Mouse (Mus musculus): ENCODE data around the gene Mr1. TPM values are rescaled to one million over a fixed set of nuclear protein-coding genes. Genes with fewer than 3 reads are reported as not detected.
A peak's percentile ranks its signal among the peaks of the same experiment; 100 is the strongest.

Mr1 gene
- polyA plus RNA-seq, 1 experiment: 0.66 TPM

DNA sequence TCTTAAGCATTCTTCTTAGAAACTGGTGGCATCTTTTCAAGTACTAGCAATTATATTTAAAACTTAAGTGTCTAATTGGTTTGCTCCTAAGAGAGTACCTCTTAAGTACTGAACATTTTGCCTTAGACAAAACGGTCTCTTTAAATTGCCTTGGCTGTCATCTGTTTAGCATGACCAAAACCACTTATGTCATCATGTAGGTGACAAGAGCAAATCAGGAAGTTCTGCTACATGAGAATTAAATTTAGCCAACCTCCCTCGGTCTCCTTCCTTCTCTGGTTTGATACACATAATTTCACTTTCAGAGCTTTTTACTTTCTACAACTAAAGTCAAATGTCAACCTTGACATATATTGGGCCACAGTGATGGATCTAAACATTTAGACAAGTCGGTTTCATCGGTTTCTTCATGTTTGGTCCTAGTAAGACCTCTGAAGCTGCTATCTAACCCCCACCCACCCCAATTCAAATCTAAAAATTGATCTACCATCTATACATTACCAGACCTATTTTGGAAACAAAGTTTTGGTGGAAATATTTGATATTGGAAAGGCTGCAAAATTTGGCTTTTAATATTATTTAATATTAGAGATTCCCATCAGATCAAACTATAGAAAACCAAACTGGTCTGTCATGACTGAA, 49.9 kb downstream of the Mr1 start:
- Histone ChIP-seq H3K27ac (ENCODE audit: insufficient read depth, low read depth, low read length) (no peak overlapping the region), H3K4me3 (ENCODE audit: low read depth, low read length) (no peak overlapping the region), H3K36me3 (ENCODE audit: control insufficient read depth, insufficient read depth, low read length) (0 out of 2 replicates have a peak, but pooled peaks cover 1% of the 10 kb centered on the region), H3K4me1 (ENCODE audit: control insufficient read depth, insufficient read depth, insufficient read length, low read length) (peaks cover 23% of the 10 kb centered on the region), H3K27me3 (ENCODE audit: control insufficient read depth, insufficient read depth, low read length) (no peaks in the 10 kb centered on the region)
- no peak for TF ChIP-seq CTCF (IDR thresholded peaks at IDR 0.05; ENCODE audit: extremely low read depth, insufficient read length, insufficient replicate concordance, low read depth, low read length)
- TF ChIP-seq POLR2A (IDR thresholded peaks at IDR 0.05; ENCODE audit: low read depth, low read length): no peak
- WGBS: 59% methylated on average over 4 of the region's 4 CpGs

DNA sequence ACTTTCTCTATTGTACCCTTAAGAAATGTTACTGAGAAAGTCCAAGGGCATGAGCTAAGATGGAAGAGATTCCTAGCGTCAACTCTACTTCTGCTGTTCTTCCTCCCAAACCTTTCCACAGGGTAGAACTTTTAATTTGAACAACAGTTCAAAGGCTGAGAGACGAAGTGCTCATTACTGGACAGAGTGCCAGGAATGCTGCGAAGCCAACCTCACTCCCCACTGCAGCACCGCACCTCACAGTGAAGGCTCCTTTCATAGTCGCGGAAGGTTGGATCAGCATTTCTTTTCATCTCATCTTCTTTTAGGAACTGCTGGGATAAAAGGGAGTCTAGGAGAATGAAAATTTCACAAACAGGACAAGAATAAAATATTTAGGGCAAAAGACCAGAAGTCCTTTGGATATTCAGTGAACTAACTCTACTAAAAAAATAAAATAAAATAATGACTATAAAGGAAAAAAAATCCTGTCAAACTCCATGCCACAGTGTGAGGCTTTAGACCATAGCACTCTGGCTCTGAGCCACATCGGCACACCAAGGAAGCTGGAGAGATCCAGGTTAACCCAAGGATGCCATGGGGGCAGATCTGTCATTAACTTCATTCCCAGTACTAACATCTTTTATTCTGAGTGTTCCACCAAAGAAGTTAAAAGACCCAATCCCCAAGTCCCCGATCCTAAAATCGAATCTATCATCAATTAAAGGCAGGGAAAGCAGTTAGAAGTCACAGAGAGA, 52.5 kb downstream of the Mr1 start:
- WGBS: 65% methylated on average over 9 of the region's 9 CpGs
- Histone ChIP-seq H3K4me1 (ENCODE audit: control insufficient read depth, insufficient read depth, insufficient read length, low read length) (peaks cover 29% of the 10 kb centered on the region), H3K36me3 (ENCODE audit: control insufficient read depth, insufficient read depth, low read length) (0 out of 2 replicates have a peak, but pooled peaks cover 1% of the 10 kb centered on the region), H3K27me3 (ENCODE audit: control insufficient read depth, insufficient read depth, low read length) (no peaks in the 10 kb centered on the region), H3K27ac (ENCODE audit: insufficient read depth, low read depth, low read length) (no peak overlapping the region), H3K4me3 (ENCODE audit: low read depth, low read length) (no peak overlapping the region)
- TF ChIP-seq POLR2A (IDR thresholded peaks at IDR 0.05; ENCODE audit: low read depth, low read length): no peak
- TF ChIP-seq CTCF (IDR thresholded peaks at IDR 0.05; ENCODE audit: extremely low read depth, insufficient read length, insufficient replicate concordance, low read depth, low read length): no peak

DNA sequence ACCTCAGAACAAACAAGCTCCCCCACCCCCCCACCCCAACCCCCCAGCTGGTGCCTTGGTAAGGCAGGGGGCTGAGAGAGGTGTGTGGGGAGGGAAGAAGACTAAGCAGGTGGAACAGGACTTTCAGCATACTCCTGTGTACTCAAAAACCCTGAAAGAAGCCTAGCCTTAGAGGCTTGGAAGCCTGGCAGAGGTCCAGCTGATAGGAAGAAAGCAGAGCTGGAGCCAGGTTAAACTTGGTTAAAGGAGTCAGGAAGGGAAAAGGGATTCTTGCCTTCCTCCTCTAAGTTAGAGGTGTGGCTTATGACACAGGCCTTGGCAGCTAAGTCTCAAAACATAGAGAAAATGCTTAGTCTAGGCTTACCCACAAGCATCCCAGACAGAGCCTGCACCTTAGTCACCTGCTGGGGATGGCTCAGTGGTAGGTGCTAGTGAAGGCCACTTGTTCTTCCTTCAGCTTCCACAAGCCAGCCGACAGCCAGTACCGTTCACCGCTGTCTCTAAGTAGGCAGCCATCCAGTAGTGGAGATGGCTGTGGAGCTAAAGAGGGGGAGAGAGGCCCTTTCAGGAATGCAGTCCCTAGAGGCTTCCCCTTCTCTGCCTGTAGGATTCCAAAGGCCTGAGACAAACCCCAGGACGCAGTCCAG, 53.3 kb downstream of the Mr1 start:
- Histone ChIP-seq H3K27ac (ENCODE audit: insufficient read depth, low read depth, low read length) (peak overlapping the region; percentile 3; the same call in 1 of the 2 replicates), H3K4me1 (ENCODE audit: control insufficient read depth, insufficient read depth, insufficient read length, low read length) (peaks cover 34% of the 10 kb centered on the region), H3K4me3 (ENCODE audit: low read depth, low read length) (no peak overlapping the region), H3K36me3 (ENCODE audit: control insufficient read depth, insufficient read depth, low read length) (0 out of 2 replicates have a peak, but pooled peaks cover 1% of the 10 kb centered on the region), H3K27me3 (ENCODE audit: control insufficient read depth, insufficient read depth, low read length) (no peaks in the 10 kb centered on the region)
- no peak for TF ChIP-seq CTCF (IDR thresholded peaks at IDR 0.05; ENCODE audit: extremely low read depth, insufficient read length, insufficient replicate concordance, low read depth, low read length)
- TF ChIP-seq POLR2A (IDR thresholded peaks at IDR 0.05; ENCODE audit: low read depth, low read length): no peak
- WGBS: 42% methylated on average over 4 of the region's 4 CpGs

DNA sequence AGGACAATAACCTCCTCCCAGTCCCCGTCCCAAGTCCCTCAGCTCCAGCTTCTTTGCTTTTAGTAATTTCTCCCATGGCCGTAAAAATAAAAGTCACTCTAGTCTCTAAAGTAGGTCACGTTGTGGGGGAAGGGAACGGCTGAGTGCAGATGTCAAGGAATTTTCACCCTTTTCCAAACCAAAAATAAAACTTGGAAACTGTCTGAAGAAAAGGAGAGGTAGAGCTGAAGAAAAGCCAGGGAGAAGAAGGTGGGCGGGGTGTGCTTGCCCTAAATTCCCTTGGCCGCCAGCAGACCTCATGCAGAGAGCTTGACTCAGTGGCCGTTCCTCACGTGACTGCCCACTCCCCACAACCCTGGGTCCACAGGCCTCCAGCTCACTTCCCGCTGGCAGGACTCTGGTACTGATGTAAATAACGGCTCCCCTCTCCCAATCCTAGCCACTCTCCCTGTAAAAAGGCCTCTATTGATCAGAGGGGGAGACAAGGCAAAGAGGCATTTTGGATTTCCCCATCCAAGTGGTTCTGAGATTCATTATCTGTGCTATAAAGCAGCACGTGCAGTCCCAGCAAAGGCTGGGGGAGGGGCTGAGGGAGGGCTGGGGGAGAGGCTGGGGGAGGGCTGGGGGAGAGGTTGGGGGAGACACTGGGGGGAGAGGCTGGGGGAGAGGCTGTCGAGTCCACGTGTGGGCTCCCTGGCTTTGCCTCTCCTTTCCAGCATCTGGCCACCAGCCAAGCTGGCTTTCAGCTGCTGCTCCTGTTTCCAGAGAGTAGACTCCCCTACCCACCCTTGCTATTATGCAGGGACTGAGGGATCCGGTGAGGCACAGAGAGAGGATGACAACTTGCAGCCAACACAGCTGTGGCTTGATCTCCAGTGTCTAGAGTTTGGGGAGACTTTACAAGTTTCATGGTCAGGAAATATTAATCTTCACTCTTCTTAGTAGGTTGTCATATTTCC, 54.5 kb downstream of the Mr1 start:
- TF ChIP-seq POLR2A (IDR thresholded peaks at IDR 0.05; ENCODE audit: low read depth, low read length): no peak
- TF ChIP-seq CTCF (IDR thresholded peaks at IDR 0.05; ENCODE audit: extremely low read depth, insufficient read length, insufficient replicate concordance, low read depth, low read length): no peak
- Histone ChIP-seq H3K36me3 (ENCODE audit: control insufficient read depth, insufficient read depth, low read length) (0 out of 2 replicates have a peak, but pooled peaks cover 1% of the 10 kb centered on the region), H3K4me3 (ENCODE audit: low read depth, low read length) (no peak overlapping the region), H3K4me1 (ENCODE audit: control insufficient read depth, insufficient read depth, insufficient read length, low read length) (peaks cover 38% of the 10 kb centered on the region), H3K27ac (ENCODE audit: insufficient read depth, low read depth, low read length) (peak overlapping the region; percentile 17; the same call in 1 of the 2 replicates), H3K27me3 (ENCODE audit: control insufficient read depth, insufficient read depth, low read length) (no peaks in the 10 kb centered on the region)
- WGBS: 46% methylated on average over 14 of the region's 14 CpGs

DNA sequence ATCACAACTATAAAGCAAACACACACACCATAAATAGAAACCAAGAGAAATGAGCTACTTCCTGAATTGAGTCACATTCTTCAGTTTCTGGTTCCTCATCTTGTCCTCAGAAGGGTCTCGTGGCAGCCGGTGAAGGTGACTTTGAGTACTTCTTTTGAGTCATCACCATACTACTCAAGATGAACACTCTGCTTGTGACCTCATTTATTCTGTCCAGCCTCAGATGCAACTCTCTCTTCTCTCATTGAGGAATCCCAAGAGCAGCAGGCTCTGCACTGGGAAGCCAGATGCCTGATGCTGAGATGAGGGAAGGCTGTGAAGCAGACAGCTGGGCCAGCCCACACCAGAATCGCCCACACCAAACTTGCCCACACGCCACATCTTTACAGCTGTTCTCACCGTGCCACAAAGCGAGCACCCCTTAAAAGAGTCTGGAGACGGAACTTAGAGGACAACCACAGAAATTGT, 55.2 kb downstream of the Mr1 start:
- Histone ChIP-seq H3K27me3 (ENCODE audit: control insufficient read depth, insufficient read depth, low read length) (no peaks in the 10 kb centered on the region), H3K4me1 (ENCODE audit: control insufficient read depth, insufficient read depth, insufficient read length, low read length) (peaks cover 44% of the 10 kb centered on the region), H3K4me3 (ENCODE audit: low read depth, low read length) (no peak overlapping the region), H3K36me3 (ENCODE audit: control insufficient read depth, insufficient read depth, low read length) (0 out of 2 replicates have a peak, but pooled peaks cover 1% of the 10 kb centered on the region), H3K27ac (ENCODE audit: insufficient read depth, low read depth, low read length) (peak overlapping the region; percentile 17)
- no peak for TF ChIP-seq CTCF (IDR thresholded peaks at IDR 0.05; ENCODE audit: extremely low read depth, insufficient read length, insufficient replicate concordance, low read depth, low read length)
- no peak for TF ChIP-seq POLR2A (IDR thresholded peaks at IDR 0.05; ENCODE audit: low read depth, low read length)
- WGBS: 71% methylated on average over 7 of the region's 7 CpGs

DNA sequence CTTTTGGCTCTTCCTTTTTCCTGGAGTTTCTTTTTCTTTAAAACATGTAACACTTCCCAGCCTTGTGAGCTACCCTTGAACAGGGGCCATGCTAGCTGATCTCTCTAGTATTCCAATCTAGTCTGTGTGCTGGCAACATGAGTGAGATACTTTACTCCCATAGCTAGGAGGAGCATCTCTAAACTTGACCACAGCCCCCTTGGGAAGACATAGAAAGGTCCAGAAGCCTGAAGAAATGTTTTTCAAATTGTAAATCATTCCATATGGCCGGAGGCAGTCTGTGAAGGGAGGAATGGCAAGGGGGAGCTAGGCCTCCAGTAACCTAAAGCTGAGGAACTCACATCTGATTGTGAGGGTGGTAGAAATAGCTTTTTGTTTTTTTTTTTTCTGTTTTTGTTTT, 55.9 kb downstream of the Mr1 start:
- no peak for TF ChIP-seq POLR2A (IDR thresholded peaks at IDR 0.05; ENCODE audit: low read depth, low read length)
- no peak for TF ChIP-seq CTCF (IDR thresholded peaks at IDR 0.05; ENCODE audit: extremely low read depth, insufficient read length, insufficient replicate concordance, low read depth, low read length)
- no peak overlapping the region for H3K27ac ChIP-seq (ENCODE audit: insufficient read depth, low read depth, low read length)
- H3K36me3 ChIP-seq (ENCODE audit: control insufficient read depth, insufficient read depth, low read length): 0 out of 2 replicates have a peak, but pooled peaks cover 1% of the 10 kb centered on the region
- peaks cover 47% of the 10 kb centered on the region for H3K4me1 ChIP-seq (ENCODE audit: control insufficient read depth, insufficient read depth, insufficient read length, low read length)
- 90% methylated on average over 1 of the region's 1 CpGs for WGBS
- no peak overlapping the region for H3K4me3 ChIP-seq (ENCODE audit: low read depth, low read length)
- no peaks in the 10 kb centered on the region for H3K27me3 ChIP-seq (ENCODE audit: control insufficient read depth, insufficient read depth, low read length)

Data from small intestine, adult 2 months (tissue).